Mouse (Mus musculus) inflammation-experienced regulatory T-cells (primary cell): ENCODE data around the gene Olfr455. TPM values are rescaled to one million over a fixed set of nuclear protein-coding genes. Genes with fewer than 3 reads are reported as not detected.

Experiments used
- polyA plus RNA-seq, 2 experiments: library from polyadenylated mRNA; unstranded; fragments of 100-300 nt; shearing (Covaris generic); gene quantifications; one replicate each; pipeline ENCODE4 v1.2.1; 2017

Olfr455 gene
- polyA plus RNA-seq = under 1 TPM in 1 of 2 experiments, not detected in 1; 0.12 TPM

DNA sequence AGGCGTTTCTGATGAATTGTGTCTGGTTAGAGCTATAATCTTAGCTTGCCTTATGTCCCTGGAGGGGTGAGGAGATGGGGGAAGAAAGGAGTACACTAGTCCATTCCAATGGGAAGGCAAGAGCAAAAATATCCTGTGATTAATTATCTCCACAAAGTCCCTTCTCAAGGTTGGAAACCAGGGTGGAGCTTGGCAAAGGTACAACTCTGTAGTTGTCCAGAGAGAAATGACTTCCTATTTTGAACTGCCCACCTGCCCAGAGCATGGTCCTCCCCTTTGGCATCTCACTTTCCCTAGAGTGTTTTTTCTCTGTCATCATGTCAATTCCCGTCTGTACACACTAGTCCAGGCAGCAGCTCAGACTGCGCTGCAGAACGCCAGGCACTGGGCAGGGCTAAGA, at the start of gene Olfr455:
Gene Olfr455, minus strand, starts transcription at position 127 of the 400 bp plus-strand sequence.

GRCm38 (mm10) chr6:42487114-42487513, 60.3 kb downstream of the Olfr455 start, which contains the start of gene Olfr456:
Gene Olfr456 (minus strand): TSS chr6:42487214.

Other genes with a start within 250 kb of the Olfr455 start
- gene Fam131b, start 222.9 kb downstream of the Olfr455 start, polyA plus RNA-seq = under 1 TPM in 1 of 2 experiments, not detected in 1; 0.08 TPM
- gene Zyx, start 198.0 kb downstream of the Olfr455 start, polyA plus RNA-seq = 100 to 1,000 TPM; 169 to 203 TPM
- under 1 TPM; 0.34 to 0.49 TPM for gene Epha1, start 174.3 kb downstream of the Olfr455 start, polyA plus RNA-seq
- gene Tas2r143, start 147.3 kb downstream of the Olfr455 start, polyA plus RNA-seq = not detected
- not detected for gene Tas2r135, start 142.2 kb downstream of the Olfr455 start, polyA plus RNA-seq
- gene Tas2r126, start 113.1 kb downstream of the Olfr455 start, polyA plus RNA-seq = 1 to 10 TPM in 1 of 2 experiments, not detected in 1; 4.6 TPM
- gene Olfr458, start 82.4 kb downstream of the Olfr455 start, polyA plus RNA-seq = not detected
- under 1 TPM; 0.04 to 0.42 TPM for gene Olfr457, start 71.3 kb downstream of the Olfr455 start, polyA plus RNA-seq
- gene Olfr456, start 60.4 kb downstream of the Olfr455 start, polyA plus RNA-seq = 1 to 10 TPM in 1 of 2 experiments, under 1 TPM in 1; 0.24 to 1.7 TPM
- 1 to 10 TPM in 1 of 2 experiments, under 1 TPM in 1; 0.13 to 2.0 TPM for gene Tcaf3, start 50.1 kb upstream of the Olfr455 start, polyA plus RNA-seq
- under 1 TPM; 0.11 to 0.31 TPM for gene Tcaf2, start 97.7 kb upstream of the Olfr455 start, polyA plus RNA-seq
- under 1 TPM; 0.31 to 0.76 TPM for gene Tcaf1, start 162.5 kb upstream of the Olfr455 start, polyA plus RNA-seq
- under 1 TPM in 1 of 2 experiments, not detected in 1; 0.64 TPM for gene Olfr453, start 191.8 kb upstream of the Olfr455 start, polyA plus RNA-seq
- under 1 TPM in 1 of 2 experiments, not detected in 1; 0.78 TPM for gene Olfr38, start 208.8 kb upstream of the Olfr455 start, polyA plus RNA-seq
- not detected for gene Olfr452, start 237.5 kb upstream of the Olfr455 start, polyA plus RNA-seq